Mouse (Mus musculus): ENCODE data around the gene Bscl2. TPM values are rescaled to one million over a fixed set of nuclear protein-coding genes. Genes with fewer than 3 reads are reported as not detected.
A peak's percentile ranks its signal among the peaks of the same experiment; 100 is the strongest.

The Bscl2 gene
- polyA plus RNA-seq, 1 experiment = 91.7 TPM

DNA sequence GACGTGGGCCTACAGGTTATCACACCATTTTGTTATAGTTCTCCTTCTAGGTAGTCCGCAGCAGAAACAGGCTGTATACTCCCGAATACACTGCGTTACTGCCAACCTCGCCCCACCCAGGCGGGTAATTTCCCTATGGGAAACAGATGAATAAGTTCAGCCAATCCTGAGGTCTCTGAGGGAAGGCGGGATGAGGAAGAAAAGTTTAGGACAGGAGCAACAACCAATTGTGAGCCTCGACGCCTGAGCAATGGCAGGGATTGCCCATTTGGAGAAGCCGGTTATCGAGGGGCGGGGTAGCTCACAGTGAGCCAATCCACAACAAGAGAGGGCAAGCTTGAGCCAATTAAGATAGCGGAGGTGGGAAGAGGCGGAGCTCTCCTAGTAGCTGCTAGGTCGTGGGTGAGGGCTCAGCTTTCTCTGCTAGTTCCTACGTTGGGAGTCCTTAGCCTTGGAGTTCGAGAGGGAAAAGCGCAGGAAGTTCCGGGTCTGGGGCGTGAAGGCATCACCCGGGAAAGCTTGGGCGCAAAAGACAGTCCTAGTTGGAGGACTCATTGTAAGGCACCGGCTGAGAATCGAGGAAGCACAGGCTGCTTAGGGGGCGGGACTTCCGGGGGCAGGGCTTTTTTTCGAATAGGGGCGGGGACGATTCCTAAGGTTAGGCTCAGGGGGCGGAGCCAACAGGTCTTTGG, 35.0 kb upstream of the Bscl2 start, which contains the start of gene Zbtb3:
Gene Zbtb3, plus strand, starts transcription at position 426 of the 692 bp plus-strand sequence.
- DNase-seq (ENCODE audit: low read depth in 1 of 2, low spot score in 2 of 2) = peak; percentile 91 to 96
- H3K36me3 ChIP-seq (ENCODE audit: control insufficient read depth, insufficient read depth, low read length) = peaks cover 2% of the 10 kb centered on the region; the same call in 1 of the 2 replicates
- TF ChIP-seq POLR2A (IDR thresholded peaks at IDR 0.05; ENCODE audit: low read depth, low read length) = peak; percentile 67
- no peak for TF ChIP-seq CTCF (IDR thresholded peaks at IDR 0.05; ENCODE audit: extremely low read depth, insufficient read depth, insufficient read length, insufficient replicate concordance)
- no peaks in the 10 kb centered on the region for H3K27me3 ChIP-seq (ENCODE audit: control insufficient read depth, insufficient read depth, low read length)
- peak within 1 kb of the TSS; percentile 79 for H3K4me3 ChIP-seq (ENCODE audit: extremely low read depth, insufficient read depth, insufficient read length)
- WGBS = under 1% methylated on average over 30 of the region's 30 CpGs
- H3K4me1 ChIP-seq (ENCODE audit: control insufficient read depth, insufficient read depth, insufficient read length) = peaks cover 3% of the 10 kb centered on the region
- H3K27ac ChIP-seq (ENCODE audit: insufficient read depth, low read length) = peak within 1 kb of the TSS; percentile 76

DNA sequence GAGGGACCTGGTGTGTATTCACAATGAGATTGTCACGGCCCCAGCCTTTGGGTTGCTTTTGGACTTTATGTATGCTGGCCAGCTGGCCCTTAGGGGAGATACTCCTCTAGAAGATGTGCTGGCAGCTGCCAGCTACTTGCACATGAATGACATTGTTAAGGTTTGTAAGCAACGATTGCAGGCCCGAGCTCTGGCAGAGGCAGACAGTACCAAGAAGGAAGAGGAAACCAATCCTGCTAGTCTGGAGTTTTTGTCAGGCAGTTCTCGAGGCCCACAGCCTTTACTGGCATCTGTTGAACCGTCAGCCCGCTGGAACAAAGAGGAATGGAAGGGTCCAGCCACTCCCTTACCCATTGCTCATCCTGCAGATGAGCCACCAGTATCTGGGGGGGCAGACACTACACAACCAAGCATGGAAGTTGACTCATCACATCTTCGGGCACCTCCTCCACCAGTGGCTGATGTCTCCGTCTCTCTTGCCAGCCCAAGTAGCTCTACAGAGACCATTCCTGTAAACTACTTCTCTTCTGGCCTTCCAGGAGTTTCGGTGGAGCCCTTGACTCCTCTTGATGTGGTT, 34.0 kb upstream of the Bscl2 start:
- Histone ChIP-seq H3K4me3 (ENCODE audit: extremely low read depth, insufficient read depth, insufficient read length) (no peak overlapping the region), H3K36me3 (ENCODE audit: control insufficient read depth, insufficient read depth, low read length) (peaks cover 3% of the 10 kb centered on the region; the same call in 1 of the 2 replicates)

GRCm38 (mm10) chr19:8803879-8804660, 33.2 kb upstream of the Bscl2 start:
- H3K4me3 ChIP-seq (ENCODE audit: extremely low read depth, insufficient read depth, insufficient read length) = no peak overlapping the region
- no peak for DNase-seq (ENCODE audit: low read depth in 1 of 2, low spot score in 2 of 2)
- no peak for TF ChIP-seq POLR2A (IDR thresholded peaks at IDR 0.05; ENCODE audit: low read depth, low read length)
- TF ChIP-seq CTCF (IDR thresholded peaks at IDR 0.05; ENCODE audit: extremely low read depth, insufficient read depth, insufficient read length, insufficient replicate concordance) = no peak

More for the DNA sequence above, 34.0 kb upstream of the Bscl2 start:
- Histone ChIP-seq H3K27me3 (ENCODE audit: control insufficient read depth, insufficient read depth, low read length) (no peaks in the 10 kb centered on the region), H3K27ac (ENCODE audit: insufficient read depth, low read length) (no peak overlapping the region), H3K4me1 (ENCODE audit: control insufficient read depth, insufficient read depth, insufficient read length) (peaks cover 3% of the 10 kb centered on the region)
- no peak for TF ChIP-seq CTCF (IDR thresholded peaks at IDR 0.05; ENCODE audit: extremely low read depth, insufficient read depth, insufficient read length, insufficient replicate concordance)
- TF ChIP-seq POLR2A (IDR thresholded peaks at IDR 0.05; ENCODE audit: low read depth, low read length) = no peak
- no peak for DNase-seq (ENCODE audit: low read depth in 1 of 2, low spot score in 2 of 2)
- WGBS = 81% methylated on average over 9 of the region's 9 CpGs

DNA sequence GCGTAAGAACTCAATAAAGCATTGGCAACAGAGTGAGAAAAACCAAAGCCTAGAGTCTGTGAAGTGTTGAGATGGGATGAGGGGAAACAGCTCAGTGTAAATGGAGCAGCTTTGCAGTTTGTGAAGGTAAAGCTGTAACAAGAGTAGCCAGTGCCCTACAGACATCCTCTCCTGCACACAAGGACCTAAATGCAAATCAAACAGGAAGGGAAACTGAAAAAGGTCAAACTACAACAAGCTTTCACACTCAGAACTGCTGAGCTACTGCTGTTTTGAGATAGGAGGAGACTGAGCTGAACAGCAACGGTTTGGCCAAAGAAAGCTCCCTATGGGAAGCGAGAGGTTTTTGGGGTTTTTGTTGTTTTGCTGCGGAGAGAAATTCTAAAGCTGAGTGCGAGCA, 30.5 kb upstream of the Bscl2 start:
- WGBS = 65% methylated on average over 5 of the region's 5 CpGs
- Histone ChIP-seq H3K4me3 (ENCODE audit: extremely low read depth, insufficient read depth, insufficient read length) (peak overlapping the region; percentile 17; the same call in 1 of the 2 replicates), H3K4me1 (ENCODE audit: control insufficient read depth, insufficient read depth, insufficient read length) (peaks cover 5% of the 10 kb centered on the region), H3K27me3 (ENCODE audit: control insufficient read depth, insufficient read depth, low read length) (no peaks in the 10 kb centered on the region), H3K36me3 (ENCODE audit: control insufficient read depth, insufficient read depth, low read length) (peaks cover 18% of the 10 kb centered on the region), H3K27ac (ENCODE audit: insufficient read depth, low read length) (peak overlapping the region; percentile 91)
- TF ChIP-seq POLR2A (IDR thresholded peaks at IDR 0.05; ENCODE audit: low read depth, low read length) (no peak), CTCF (IDR thresholded peaks at IDR 0.05; ENCODE audit: extremely low read depth, insufficient read depth, insufficient read length, insufficient replicate concordance) (no peak)
- DNase-seq (ENCODE audit: low read depth in 1 of 2, low spot score in 2 of 2) = peak in 1 of 2 experiments; percentile 12

More at GRCm38 (mm10) chr19:8803879-8804660, 33.2 kb upstream of the Bscl2 start:
- no peaks in the 10 kb centered on the region for H3K27me3 ChIP-seq (ENCODE audit: control insufficient read depth, insufficient read depth, low read length)
- H3K27ac ChIP-seq (ENCODE audit: insufficient read depth, low read length) = no peak overlapping the region
- H3K36me3 ChIP-seq (ENCODE audit: control insufficient read depth, insufficient read depth, low read length) = peaks cover 5% of the 10 kb centered on the region; the same call in 1 of the 2 replicates
- H3K4me1 ChIP-seq (ENCODE audit: control insufficient read depth, insufficient read depth, insufficient read length) = peaks cover 3% of the 10 kb centered on the region
- 80% methylated on average over 11 of the region's 11 CpGs for WGBS

GRCm38 (mm10) chr19:8815812-8816211, 21.5 kb upstream of the Bscl2 start:
- H3K36me3 ChIP-seq (ENCODE audit: control insufficient read depth, insufficient read depth, low read length) = peaks cover 18% of the 10 kb centered on the region
- WGBS = 89% methylated on average over 11 of the region's 11 CpGs
- peaks cover 3% of the 10 kb centered on the region for H3K4me1 ChIP-seq (ENCODE audit: control insufficient read depth, insufficient read depth, insufficient read length)

GRCm38 (mm10) chr19:8817001-8817400, 20.3 kb upstream of the Bscl2 start:
- Histone ChIP-seq H3K36me3 (ENCODE audit: control insufficient read depth, insufficient read depth, low read length) (peaks cover 13% of the 10 kb centered on the region; the same call in 1 of the 2 replicates), H3K27me3 (ENCODE audit: control insufficient read depth, insufficient read depth, low read length) (no peaks in the 10 kb centered on the region), H3K4me1 (ENCODE audit: control insufficient read depth, insufficient read depth, insufficient read length) (peaks cover 5% of the 10 kb centered on the region), H3K27ac (ENCODE audit: insufficient read depth, low read length) (no peak overlapping the region), H3K4me3 (ENCODE audit: extremely low read depth, insufficient read depth, insufficient read length) (no peak overlapping the region)
- TF ChIP-seq CTCF (IDR thresholded peaks at IDR 0.05; ENCODE audit: extremely low read depth, insufficient read depth, insufficient read length, insufficient replicate concordance) = no peak
- no peak for TF ChIP-seq POLR2A (IDR thresholded peaks at IDR 0.05; ENCODE audit: low read depth, low read length)
- WGBS = 77% methylated on average over 3 of the region's 3 CpGs
- no peak for DNase-seq (ENCODE audit: low read depth in 1 of 2, low spot score in 2 of 2)

More at GRCm38 (mm10) chr19:8815812-8816211, 21.5 kb upstream of the Bscl2 start:
- no peak for DNase-seq (ENCODE audit: low read depth in 1 of 2, low spot score in 2 of 2)
- H3K27ac ChIP-seq (ENCODE audit: insufficient read depth, low read length) = no peak overlapping the region
- H3K27me3 ChIP-seq (ENCODE audit: control insufficient read depth, insufficient read depth, low read length) = no peaks in the 10 kb centered on the region
- no peak overlapping the region for H3K4me3 ChIP-seq (ENCODE audit: extremely low read depth, insufficient read depth, insufficient read length)
- TF ChIP-seq CTCF (IDR thresholded peaks at IDR 0.05; ENCODE audit: extremely low read depth, insufficient read depth, insufficient read length, insufficient replicate concordance) = no peak
- no peak for TF ChIP-seq POLR2A (IDR thresholded peaks at IDR 0.05; ENCODE audit: low read depth, low read length)
